Mouse (Mus musculus) MEL (cell line): ENCODE data around the gene Pax3. TPM values are rescaled to one million over a fixed set of nuclear protein-coding genes. Genes with fewer than 3 reads are reported as not detected.

ENCODE experiments used
- DNase-seq: peaks from one replicate; pipeline ENCODE4 v3.0.0; 2011; ENCODE audit warnings: low read depth, low spot score
- H3K27ac ChIP-seq: 2 replicates; pipeline ENCODE4 v1.5.1; 2012; ENCODE audit warnings: low read depth, mild to moderate bottlenecking, control low read depth, low read length, moderate library complexity; ENCODE audit not compliant: control insufficient read depth
- H3K27me3 ChIP-seq, 2 experiments: fragments of 150-350 bp in 1 of 2; sonication (generic) in 1 of 2; 2 replicates each; pipeline ENCODE4 v1.6.1; 2012; ENCODE audit warnings: low read length in 2 of 2, mild to moderate bottlenecking in 2 of 2, improper control_type of control experiment in 1 of 2, moderate library complexity in 1 of 2; ENCODE audit not compliant: insufficient read depth in 2 of 2, control insufficient read depth in 1 of 2
- H3K36me3 ChIP-seq, 2 experiments: 2 replicates each; pipeline ENCODE4 v1.6.1; 2012 to 2014; ENCODE audit warnings: low read length in 2 of 2, improper control_type of control experiment in 1 of 2, inconsistent platforms in 1 of 2, mild to moderate bottlenecking in 1 of 2; ENCODE audit not compliant: insufficient read depth in 2 of 2, control insufficient read depth in 1 of 2
- H3K4me1 ChIP-seq, 2 experiments: fragments of 150-350 bp in 1 of 2; sonication (generic) in 1 of 2; 2 replicates each; pipeline ENCODE4 v1.6.1; 2012; ENCODE audit warnings: low read length in 2 of 2, improper control_type of control experiment in 1 of 2, mild to moderate bottlenecking in 1 of 2; ENCODE audit not compliant: insufficient read depth in 2 of 2, control insufficient read depth in 1 of 2
- H3K4me3 ChIP-seq, 2 experiments: fragments of 150-350 bp in 1 of 2; sonication (generic) in 1 of 2; 2 replicates each; pipeline ENCODE4 v1.5.1; 2012; ENCODE audit warnings: low read depth in 2 of 2, low read length in 2 of 2, mild to moderate bottlenecking in 2 of 2, moderate library complexity in 2 of 2, control low read depth in 1 of 2, improper control_type of control experiment in 1 of 2; ENCODE audit not compliant: control insufficient read depth in 1 of 2, insufficient read depth in 1 of 2
- H3K79me2 ChIP-seq: 2 replicates; pipeline ENCODE4 v1.6.1; 2012; ENCODE audit warnings: mild to moderate bottlenecking, low read length, moderate library complexity; ENCODE audit not compliant: control insufficient read depth, poor library complexity, insufficient read depth
- H3K9ac ChIP-seq: 2 replicates; pipeline ENCODE4 v1.6.1; 2012; ENCODE audit warnings: low read depth, mild to moderate bottlenecking, control low read depth, low read length, moderate library complexity; ENCODE audit not compliant: control insufficient read depth, poor library complexity, severe bottlenecking
- H3K9me3 ChIP-seq: fragments of 150-350 bp; sonication (generic); replicated peaks from 2 replicates; pipeline ENCODE4 v1.6.1; 2012; ENCODE audit warnings: mild to moderate bottlenecking, low read length, improper control_type of control experiment, moderate library complexity; ENCODE audit not compliant: insufficient read depth
- BHLHE40 ChIP-seq: IDR thresholded peaks from 2 replicates; pipeline ENCODE4 v1.6.1; 2012; ENCODE audit warnings: low read depth, mild to moderate bottlenecking, inconsistent platforms, low read length, improper control_type of control experiment, borderline replicate concordance
- CHD1 ChIP-seq: IDR thresholded peaks from 2 replicates; pipeline ENCODE4 v1.6.1; 2012; ENCODE audit warnings: low read depth, mild to moderate bottlenecking, inconsistent platforms, low read length, improper control_type of control experiment
- CTCF ChIP-seq, 3 experiments: IDR thresholded peaks in 2 of 3; conservative IDR thresholded peaks in 1 of 3; 2 replicates each; pipeline ENCODE4 v1.5.1; 2011 to 2012; ENCODE audit warnings: low read length in 3 of 3, low read depth in 2 of 3, mild to moderate bottlenecking in 2 of 3, improper control_type of control experiment in 1 of 3, inconsistent platforms in 1 of 3, mixed read lengths in 1 of 3, moderate library complexity in 1 of 3; ENCODE audit not compliant: control insufficient read depth in 1 of 3, insufficient read depth in 1 of 3, poor library complexity in 1 of 3, severe bottlenecking in 1 of 3
- E2F4 ChIP-seq: IDR thresholded peaks from 2 replicates; pipeline ENCODE4 v1.6.1; 2011; ENCODE audit warnings: low read depth, low read length, improper control_type of control experiment, borderline replicate concordance
- ELF1 ChIP-seq: IDR thresholded peaks from 2 replicates; pipeline ENCODE4 v1.6.1; 2014; ENCODE audit warnings: low read depth, mild to moderate bottlenecking, inconsistent platforms, low read length, improper control_type of control experiment, moderate library complexity
- GATA1 ChIP-seq: IDR thresholded peaks from 2 replicates; pipeline ENCODE4 v1.6.1; 2011; ENCODE audit warnings: low read depth, low read length, improper control_type of control experiment
- MAFK ChIP-seq: IDR thresholded peaks from 2 replicates; pipeline ENCODE4 v1.6.1; 2011; ENCODE audit warnings: low read depth, mild to moderate bottlenecking, low read length, improper control_type of control experiment, borderline replicate concordance
- MAX ChIP-seq: IDR thresholded peaks from 2 replicates; pipeline ENCODE4 v1.6.1; 2011; ENCODE audit warnings: low read length, improper control_type of control experiment
- MAZ ChIP-seq: IDR thresholded peaks from 2 replicates; pipeline ENCODE4 v1.6.1; 2012; ENCODE audit warnings: low read depth, mild to moderate bottlenecking, inconsistent platforms, low read length, improper control_type of control experiment
- MEF2A ChIP-seq: IDR thresholded peaks from 2 replicates; pipeline ENCODE4 v1.6.1; 2014; ENCODE audit warnings: low read depth, mild to moderate bottlenecking, inconsistent platforms, low read length, improper control_type of control experiment; ENCODE audit not compliant: poor library complexity, insufficient replicate concordance, severe bottlenecking; ENCODE audit errors: extremely low read depth
- NELFE ChIP-seq: IDR thresholded peaks from 2 replicates; pipeline ENCODE4 v1.6.1; 2011; ENCODE audit warnings: low read depth, low read length, improper control_type of control experiment
- POLR2A ChIP-seq, 2 experiments: IDR thresholded peaks; 2 replicates each; pipeline ENCODE4 v1.6.1; 2011 to 2012; ENCODE audit warnings: low read length in 2 of 2, mild to moderate bottlenecking in 2 of 2, control low read depth in 1 of 2, improper control_type of control experiment in 1 of 2, low read depth in 1 of 2, moderate library complexity in 1 of 2; ENCODE audit not compliant: control insufficient read depth in 1 of 2, insufficient read depth in 1 of 2, poor library complexity in 1 of 2
- RCOR1 ChIP-seq: IDR thresholded peaks from 2 replicates; pipeline ENCODE4 v1.6.1; 2012; ENCODE audit warnings: low read depth, mild to moderate bottlenecking, inconsistent platforms, low read length, improper control_type of control experiment
- SIN3A ChIP-seq: IDR thresholded peaks from 2 replicates; pipeline ENCODE4 v1.6.1; 2012; ENCODE audit warnings: low read length, improper control_type of control experiment, inconsistent platforms
- SMC3 ChIP-seq: IDR thresholded peaks from 2 replicates; pipeline ENCODE4 v1.6.1; 2011; ENCODE audit warnings: low read depth, low read length, improper control_type of control experiment
- TAL1 ChIP-seq: IDR thresholded peaks from 2 replicates; pipeline ENCODE4 v1.6.1; 2012; ENCODE audit warnings: mild to moderate bottlenecking, inconsistent platforms, low read length, moderate library complexity, mixed read lengths
- ZKSCAN1 ChIP-seq: IDR thresholded peaks from 2 replicates; pipeline ENCODE4 v1.6.1; 2012; ENCODE audit warnings: low read depth, mild to moderate bottlenecking, inconsistent platforms, low read length, improper control_type of control experiment, moderate library complexity
- ZNF384 ChIP-seq: IDR thresholded peaks from 2 replicates; pipeline ENCODE4 v1.6.1; 2012; ENCODE audit warnings: low read depth, mild to moderate bottlenecking, inconsistent platforms, low read length, improper control_type of control experiment
- polyA plus RNA-seq, 2 experiments: library from polyadenylated mRNA; stranded (reverse) in 1 of 2; unstranded in 1 of 2; fragments of >175 nt in 1 of 2; fragments of >200 nt in 1 of 2; gene quantifications; 2 replicates each; pipeline versions ENCODE4 v1.2.1 to v1.2.4; 2012; ENCODE audit warnings: low replicate concordance in 2 of 2, low read depth in 1 of 2; ENCODE audit not compliant: insufficient read length in 2 of 2, insufficient read depth in 1 of 2, missing spikeins in 1 of 2
- total RNA-seq: library from RNA; depleted of rRNA; stranded (reverse); fragments of 300-350 nt; gene quantifications from 2 replicates; pipeline ENCODE4 v1.2.3, GENCODE M21; 2012

Gene Pax3
- total and polyA plus RNA-seq, 3 experiments = not detected

DNA sequence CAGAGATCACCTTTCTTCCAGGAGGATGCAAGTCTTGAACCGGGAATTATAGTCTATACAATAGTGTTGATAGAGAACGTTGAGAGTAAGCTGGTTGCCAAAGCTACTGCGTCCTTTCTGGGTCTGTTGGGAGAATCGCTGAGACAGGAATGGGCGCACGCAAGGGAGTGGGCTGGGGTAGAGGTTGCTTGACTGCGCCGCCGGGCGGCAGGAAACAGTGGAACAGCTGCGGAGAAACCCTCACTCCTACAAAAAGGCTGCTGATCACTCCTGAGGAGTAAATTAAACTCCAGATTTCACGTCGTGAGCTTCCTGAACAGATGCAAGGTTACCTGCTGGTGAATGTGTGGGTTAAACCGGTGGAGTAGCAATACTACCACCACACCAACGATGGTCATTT, 3.3 kb upstream of the Pax3 start:
- Histone ChIP-seq H3K79me2 (no peaks in the 10 kb centered on the region), H3K27ac (no peak overlapping the region), H3K36me3 (no peaks in the 10 kb centered on the region), H3K4me1 (no peaks in the 10 kb centered on the region), H3K9ac (no peak overlapping the region), H3K9me3 (no peaks in the 10 kb centered on the region), H3K4me3 (no peak overlapping the region), H3K27me3 (no peaks in the 10 kb centered on the region)
- no peak for TF ChIP-seq BHLHE40
- TF ChIP-seq MEF2A = no peak
- no peak for TF ChIP-seq TAL1
- no peak for TF ChIP-seq MAX
- no peak for TF ChIP-seq MAZ
- no peak for TF ChIP-seq RCOR1
- no peak for DNase-seq

DNA sequence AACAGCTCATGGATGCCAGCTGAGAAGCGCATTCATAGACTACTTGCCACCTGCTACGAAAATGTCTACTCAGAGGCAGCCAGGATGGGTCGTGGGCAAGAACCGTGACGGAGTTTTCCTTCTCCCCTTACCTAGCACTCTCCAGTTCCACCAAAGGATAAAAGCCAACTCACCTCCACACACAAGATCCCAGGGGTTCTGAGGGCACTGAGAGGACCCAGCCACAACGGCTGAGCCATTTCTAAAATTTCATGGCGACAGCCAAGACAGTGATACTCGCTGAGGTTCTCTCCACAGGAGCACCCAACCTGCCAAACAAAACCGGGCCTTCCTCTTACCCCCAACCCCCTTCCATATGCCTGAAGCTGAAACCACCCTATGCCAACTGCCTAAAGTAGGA, 2.3 kb upstream of the Pax3 start:
- Histone ChIP-seq H3K4me3 (no peak overlapping the region), H3K79me2 (no peaks in the 10 kb centered on the region), H3K4me1 (no peaks in the 10 kb centered on the region), H3K9ac (no peak overlapping the region), H3K9me3 (no peaks in the 10 kb centered on the region), H3K27me3 (no peaks in the 10 kb centered on the region), H3K27ac (no peak overlapping the region), H3K36me3 (no peaks in the 10 kb centered on the region)
- TF ChIP-seq MAFK = no peak
- TF ChIP-seq ZKSCAN1 = no peak
- TF ChIP-seq CTCF (IDR thresholded peaks at IDR 0.05 in 2 of 3, conservative IDR thresholded peaks at IDR 0.05 in 1 of 3; ENCODE audit: control insufficient read depth in 1 of 3, insufficient read depth in 1 of 3, low read depth in 2 of 3, low read length in 3 of 3, poor library complexity in 1 of 3, severe bottlenecking in 1 of 3) = no peak
- TF ChIP-seq POLR2A (IDR thresholded peaks at IDR 0.05; ENCODE audit: control insufficient read depth in 1 of 2, insufficient read depth in 1 of 2, low read depth in 1 of 2, low read length in 2 of 2, poor library complexity in 1 of 2) = no peak
- TF ChIP-seq ELF1 = no peak
- TF ChIP-seq RCOR1 = no peak
- no peak for TF ChIP-seq SMC3
- no peak for TF ChIP-seq SIN3A
- TF ChIP-seq CHD1 = no peak
- TF ChIP-seq ZNF384 = no peak
- TF ChIP-seq E2F4 = no peak
- TF ChIP-seq GATA1 = no peak
- TF ChIP-seq MEF2A = no peak
- no peak for TF ChIP-seq NELFE
- DNase-seq = no peak
